Mouse (Mus musculus): ENCODE measurements around the gene Lrrtm4. TPM values are rescaled to one million over a fixed set of nuclear protein-coding genes. Genes with fewer than 3 reads are reported as not detected.

The Lrrtm4 gene
- not detected for polyA plus RNA-seq (2017; shearing (Covaris generic))

DNA sequence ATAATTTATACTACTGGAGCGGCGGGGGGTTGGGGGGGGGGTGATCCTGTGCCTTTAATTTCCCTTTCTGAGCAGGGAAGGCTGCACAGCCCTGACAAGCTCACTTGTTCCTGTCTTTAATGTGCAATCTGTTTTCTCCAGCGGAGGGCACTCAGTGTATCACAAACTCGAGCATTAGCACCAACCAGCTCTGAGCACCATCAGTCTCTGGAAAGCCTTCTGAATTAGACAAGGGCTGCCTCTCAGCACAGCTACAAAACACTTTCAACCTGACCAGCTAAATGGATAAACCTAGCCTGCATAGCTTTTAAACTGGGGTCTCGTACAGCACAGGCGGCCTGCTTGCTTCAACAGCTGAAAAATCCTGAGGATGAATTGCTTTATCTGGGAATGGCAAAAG, at the start of gene Lrrtm4:
Gene Lrrtm4, plus strand, starts transcription at position 113 of the 400 bp plus-strand sequence.

Other genes starting within 250 kb of the Lrrtm4 start
- gene Gm20594, start 201.0 kb upstream of the Lrrtm4 start, polyA plus RNA-seq (2017; shearing (Covaris generic)) = not detected

All from inflammation-experienced regulatory T-cells, adult 16 weeks (primary cell).